ENCODE assay signal across 15 mouse cellular contexts in the genomic region with DNA sequence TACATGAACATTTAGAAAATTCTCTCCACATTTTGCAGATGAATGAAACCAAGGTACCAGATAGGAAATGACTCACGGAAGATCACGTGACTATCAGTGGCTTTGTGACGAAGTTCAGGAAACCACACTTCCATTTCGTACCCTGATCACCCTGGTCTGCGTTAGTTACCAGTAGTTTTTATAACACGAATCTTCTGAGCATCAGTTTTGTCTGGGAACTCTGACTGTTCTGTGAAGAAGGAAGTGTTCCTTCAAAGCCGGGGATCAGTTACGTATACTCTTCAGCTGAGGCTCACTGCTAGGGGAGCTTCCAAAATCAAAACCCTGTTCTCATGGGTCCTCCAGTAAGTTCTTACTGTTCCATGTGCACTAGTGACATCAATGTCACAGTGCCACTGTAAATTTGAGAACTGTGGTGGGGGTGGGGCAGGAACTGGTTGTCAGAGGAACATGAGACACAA. TPM values are rescaled to one million over a fixed set of nuclear protein-coding genes. Genes with fewer than 3 reads are reported as not detected.
DNase-seq lines count a peak whose midpoint lies in the region; ATAC-seq and TF ChIP-seq lines count a peak whose summit lies in the region.
"Had no signal": no experiment of that assay in that cellular context is flagged by ENCODE, and none has a peak within 500 bp of the region (broad histone marks: within the 10 kb centered on the region; RNA-seq: fewer than 3 reads in every experiment).

No protein-coding gene starts in this region.

- H3K4me2 ChIP-seq in lung, postnatal 0 days (replicated peaks; ENCODE audit: low read depth, low read length) = no peak overlapping the region
- peak overlapping the region; percentile 6; the same call in 1 of the 2 replicates for H3K4me2 ChIP-seq in liver, embryonic 11.5 days
- H3K4me2 ChIP-seq in hindbrain, embryonic 16.5 days (ENCODE audit: low read length) = no peak overlapping the region
- H3K4me2 ChIP-seq: lung, embryonic 14.5 days had no signal

- TF ChIP-seq EP300 in lung, postnatal 0 days (IDR thresholded peaks at IDR 0.05) = no peak

- H3K4me3 ChIP-seq in lung, postnatal 0 days (ENCODE audit: low read depth, low read length) = no peak overlapping the region
- no peak overlapping the region for H3K4me3 ChIP-seq in lung, adult 2 months (replicated peaks; ENCODE audit: extremely low read depth, low read depth, low read length)
- H3K4me3 ChIP-seq in G1E (ENCODE audit: low read depth, low read length) = no peak overlapping the region
- no peak overlapping the region for H3K4me3 ChIP-seq in liver, embryonic 11.5 days (ENCODE audit: low read depth, low read length)
- no peak overlapping the region for H3K4me3 ChIP-seq in hindbrain, embryonic 16.5 days (ENCODE audit: low read length)
- H3K4me3 ChIP-seq: forebrain, embryonic 10.5 days; gastrocnemius, adult 2 months had no signal

- H3K36me3 ChIP-seq in lung, postnatal 0 days (ENCODE audit: insufficient read depth, low read length) = no peaks in the 10 kb centered on the region
- H3K36me3 ChIP-seq in G1E (replicated peaks) = no peaks in the 10 kb centered on the region
- H3K36me3 ChIP-seq in liver, embryonic 11.5 days (ENCODE audit: control insufficient read depth, insufficient read depth, low read length) = no peaks in the 10 kb centered on the region
- H3K36me3 ChIP-seq in hindbrain, embryonic 16.5 days (ENCODE audit: control insufficient read depth, insufficient read depth, low read length) = no peaks in the 10 kb centered on the region
- H3K36me3 ChIP-seq: forebrain, embryonic 10.5 days had no signal

- TF ChIP-seq CTCF in lung, postnatal 0 days (IDR thresholded peaks at IDR 0.05) = no peak
- TF ChIP-seq CTCF in lung, adult 2 months (IDR thresholded peaks at IDR 0.05; ENCODE audit: insufficient read depth, low read length) = no peak
- TF ChIP-seq CTCF in G1E (IDR thresholded peaks at IDR 0.05; ENCODE audit: low read depth, low read length) = no peak

- H3K9me3 ChIP-seq in lung, postnatal 0 days (ENCODE audit: low read length) = no peaks in the 10 kb centered on the region
- H3K9me3 ChIP-seq in G1E (replicated peaks) = no peaks in the 10 kb centered on the region
- H3K9me3 ChIP-seq in liver, embryonic 11.5 days (ENCODE audit: control insufficient read depth, low read length) = no peaks in the 10 kb centered on the region
- no peaks in the 10 kb centered on the region for H3K9me3 ChIP-seq in hindbrain, embryonic 16.5 days (ENCODE audit: control insufficient read depth, low read length)
- H3K9me3 ChIP-seq: forebrain, embryonic 10.5 days had no signal

- 76% methylated on average over 8 of the region's 8 CpGs for WGBS in lung, postnatal 0 days
- 63% methylated on average over 8 of the region's 8 CpGs for WGBS in lung, adult 2 months
- 47% methylated on average over 8 of the region's 8 CpGs for WGBS in liver, embryonic 11.5 days
- WGBS in hindbrain, embryonic 16.5 days = 93% methylated on average over 8 of the region's 8 CpGs

- H3K9ac ChIP-seq in lung, postnatal 0 days (replicated peaks; ENCODE audit: low read depth) = no peak overlapping the region
- H3K9ac ChIP-seq in liver, embryonic 11.5 days (ENCODE audit: low read depth, low read length) = no peak overlapping the region
- no peak overlapping the region for H3K9ac ChIP-seq in hindbrain, embryonic 16.5 days (ENCODE audit: low read depth, low read length)
- H3K9ac ChIP-seq: lung, embryonic 14.5 days had no signal

- no peak for TF ChIP-seq POLR2A in lung, adult 2 months (IDR thresholded peaks at IDR 0.05; ENCODE audit: borderline replicate concordance, extremely low read depth, low read depth, low read length)

- peak; percentile 12 for DNase-seq in lung, postnatal 0 days (ENCODE audit: low spot score)
- DNase-seq in lung, adult 2 months = no peak
- no peak for DNase-seq in G1E (ENCODE audit: low spot score)
- no peak for DNase-seq in liver, embryonic 11.5 days (ENCODE audit: low spot score)
- peak; percentile 26 for DNase-seq in skeletal muscle tissue, adult 2 months (ENCODE audit: low read depth, low spot score)
- no peak for DNase-seq in layer of hippocampus, postnatal 25 days (ENCODE audit: extremely low spot score in 1 of 2, low spot score in 1 of 2)
- DNase-seq in adrenal gland, postnatal 4 days (ENCODE audit: low spot score in 2 of 2) = no peak
- DNase-seq: gastrocnemius, adult 2 months; kidney, postnatal 14 days; lung, embryonic 14.5 days had no signal

- ATAC-seq in lung, postnatal 0 days = no peak
- peak; percentile 40; the same call in 1 of the 2 replicates for ATAC-seq in G1E (ENCODE audit: extremely low read depth, insufficient number of reproducible peaks, low FRiP score, poor library complexity, severe bottlenecking)
- ATAC-seq in liver, embryonic 11.5 days (replicated peaks; ENCODE audit: low FRiP score) = no peak
- no peak for ATAC-seq in hindbrain, embryonic 16.5 days

- no peaks in the 10 kb centered on the region for H3K27me3 ChIP-seq in lung, postnatal 0 days (replicated peaks; ENCODE audit: insufficient read depth, low read length)
- peaks cover 8% of the 10 kb centered on the region; the same call in 1 of the 2 replicates for H3K27me3 ChIP-seq in G1E (ENCODE audit: insufficient read depth, low read length)
- no peaks in the 10 kb centered on the region for H3K27me3 ChIP-seq in liver, embryonic 11.5 days (replicated peaks; ENCODE audit: control insufficient read depth, insufficient read depth, low read length)
- H3K27me3 ChIP-seq in hindbrain, embryonic 16.5 days (replicated peaks; ENCODE audit: control insufficient read depth, insufficient read depth, low read length) = no peaks in the 10 kb centered on the region

- no peaks in the 10 kb centered on the region for H3K4me1 ChIP-seq in lung, postnatal 0 days (ENCODE audit: insufficient read depth, low read depth, low read length)
- no peaks in the 10 kb centered on the region; the same call in 1 of the 2 replicates for H3K4me1 ChIP-seq in lung, adult 2 months (ENCODE audit: control insufficient read depth, insufficient read depth, low read length)
- peaks cover 5% of the 10 kb centered on the region; the same call in 1 of the 2 replicates for H3K4me1 ChIP-seq in G1E (ENCODE audit: insufficient read depth, low read depth, low read length)
- no peaks in the 10 kb centered on the region for H3K4me1 ChIP-seq in liver, embryonic 11.5 days (replicated peaks; ENCODE audit: control insufficient read depth, insufficient read depth, low read length)
- H3K4me1 ChIP-seq in hindbrain, embryonic 16.5 days (ENCODE audit: control insufficient read depth, insufficient read depth, low read depth, low read length) = no peaks in the 10 kb centered on the region
- H3K4me1 ChIP-seq: forebrain, embryonic 10.5 days had no signal

- H3K27ac ChIP-seq in lung, postnatal 0 days (ENCODE audit: low read length) = no peak overlapping the region
- no peak overlapping the region for H3K27ac ChIP-seq in liver, embryonic 11.5 days (ENCODE audit: low read depth, low read length)
- no peak overlapping the region for H3K27ac ChIP-seq in hindbrain, embryonic 16.5 days (ENCODE audit: low read depth, low read length)
- H3K27ac ChIP-seq: forebrain, embryonic 10.5 days; gastrocnemius, adult 2 months; stomach, postnatal 0 days had no signal

RNA-seq across cellular contexts. Expression of gene Ninj2, which starts 10.2 kb away (rescaled TPM):
- 0.23 and 0.44 TPM in 2 replicates for polyA plus RNA-seq in lung, postnatal 0 days (2015; fragmentation: Nextera tagmentation; extraction: Ambion mirVana)
- polyA plus RNA-seq in lung, adult 2 months (2012; rRNA removed) = 0.26 and 0.35 TPM in 2 replicates
- total RNA-seq in G1E (2014; fragmentation: Nextera tagmentation) (not detected in 2 replicates), G1E (2017) (not detected in 2 replicates)
- not detected in 2 replicates for polyA plus RNA-seq in G1E (2012)
- polyA plus RNA-seq in liver, embryonic 11.5 days (2014; fragmentation: Nextera tagmentation; extraction: Ambion mirVana) = not detected in 2 replicates
- not detected in 2 replicates for polyA plus RNA-seq in hindbrain, embryonic 16.5 days (2015; fragmentation: Nextera tagmentation; extraction: Ambion mirVana)
- total RNA-seq in layer of hippocampus, postnatal 25 days (2021) = 1 to 10 TPM; 2.3 to 2.9 TPM
- total RNA-seq in adrenal gland, postnatal 4 days (2021) = not detected
- total RNA-seq: gastrocnemius, adult 2 months had no signal
- polyA plus RNA-seq: forebrain, embryonic 10.5 days; heart, embryonic 14.5 days; intestine, embryonic 14.5 days; stomach, postnatal 0 days had no signal

RNA-seq across cellular contexts. Expression of gene Wnk1, which starts 44.5 kb away (rescaled TPM):
- polyA plus RNA-seq in lung, postnatal 0 days (2015; fragmentation: Nextera tagmentation; extraction: Ambion mirVana) = 72.7 and 95.8 TPM in 2 replicates
- polyA plus RNA-seq in lung, adult 2 months (2012; rRNA removed) = 131 and 136 TPM in 2 replicates
- total RNA-seq in G1E (2014; fragmentation: Nextera tagmentation) (801 and 848 TPM in 2 replicates), G1E (2017) (189 and 197 TPM in 2 replicates)
- polyA plus RNA-seq in G1E (2012) = 49.7 and 53.7 TPM in 2 replicates
- polyA plus RNA-seq in liver, embryonic 11.5 days (2014; fragmentation: Nextera tagmentation; extraction: Ambion mirVana) = 46.6 and 55.2 TPM in 2 replicates
- 37.7 and 43.4 TPM in 2 replicates for polyA plus RNA-seq in hindbrain, embryonic 16.5 days (2015; fragmentation: Nextera tagmentation; extraction: Ambion mirVana)
- 100 to 1,000 TPM; 158 to 195 TPM for total RNA-seq in layer of hippocampus, postnatal 25 days (2021)
- 100 to 1,000 TPM; 158 to 191 TPM for total RNA-seq in adrenal gland, postnatal 4 days (2021)

Comparison
In these comparisons a context has a peak if more than half of its experiments do, and no peak if none do; other contexts are left out.
1. DNase-seq: peak in lung, postnatal 0 days (single experiment) and skeletal muscle tissue, adult 2 months (single experiment); none in lung, adult 2 months (single experiment), G1E (single experiment), liver, embryonic 11.5 days (single experiment), layer of hippocampus, postnatal 25 days (0 of 2) and adrenal gland, postnatal 4 days (0 of 2).